Mouse (Mus musculus) B cell, adult 62 days (primary cell): ENCODE measurements around the gene Haus8. TPM values are rescaled to one million over a fixed set of nuclear protein-coding genes. Genes with fewer than 3 reads are reported as not detected.

ENCODE experiments used
- total RNA-seq: library from RNA; stranded (reverse); gene quantifications from 4 replicates; pipeline ENCODE4 v1.2.4, GENCODE M21; 2023

The Haus8 gene
- total RNA-seq, result 20.3 to 26.3 TPM (median 22.7 TPM) in 4 replicates

DNA sequence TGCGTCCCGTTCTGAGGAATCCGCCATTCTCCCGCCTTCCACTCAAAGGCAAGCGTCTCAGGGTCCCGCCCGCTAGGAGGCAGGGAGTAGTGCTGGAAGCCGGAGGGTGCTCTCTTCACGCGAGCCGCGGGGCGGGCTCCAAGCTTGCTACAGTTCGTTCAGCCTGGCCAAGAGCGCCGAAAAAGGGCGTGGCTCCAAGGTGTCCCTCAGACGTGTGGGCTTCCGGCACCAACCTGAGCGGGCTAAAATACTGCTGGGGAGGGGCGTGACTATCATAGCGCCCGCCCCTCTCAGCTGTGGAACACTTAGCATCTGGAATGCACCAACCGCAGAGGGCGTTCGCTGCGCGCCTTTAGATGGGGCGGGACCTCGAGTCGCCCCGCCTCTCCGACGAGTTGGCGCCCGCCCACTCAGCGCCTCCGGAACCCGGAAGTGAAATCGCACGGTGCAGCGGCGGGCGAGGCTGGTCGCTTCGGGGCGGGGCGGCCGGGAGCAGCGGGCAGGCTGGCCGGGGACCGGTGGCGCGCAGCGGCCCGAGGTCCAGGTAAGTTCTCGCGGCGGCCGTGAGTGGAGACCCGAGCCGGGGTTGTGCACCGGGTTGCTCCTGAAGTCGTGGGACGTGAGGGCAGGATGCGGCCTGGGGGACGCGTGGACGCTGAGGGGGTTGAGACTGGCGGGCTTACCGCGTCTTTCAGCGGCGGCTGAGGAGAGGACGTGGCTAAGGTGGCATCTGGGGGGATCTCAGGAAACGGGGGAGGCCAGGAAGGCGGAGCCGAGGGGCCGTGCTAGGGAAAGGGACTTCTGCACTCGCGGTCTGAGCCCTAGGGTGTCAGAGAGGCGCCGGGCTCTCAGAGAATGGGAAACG is at the start of gene Haus8, which contains the start of gene Myo9b:
Haus8 (minus strand) TSS at position 649 of the 865 bp plus-strand sequence.
Myo9b (plus strand) TSS at position 429 of the 865 bp plus-strand sequence.

Other genes with a start within 250 kb of the Haus8 start
- 101 to 110 TPM (median 107 TPM) in 4 replicates for gene Myo9b, start 220 bp downstream of the Haus8 start, total RNA-seq
- 279 to 295 TPM (median 290 TPM) in 4 replicates for gene Use1, start 93.9 kb upstream of the Haus8 start, total RNA-seq
- 16.4 to 24.5 TPM (median 23.0 TPM) in 4 replicates for gene Ocel1, start 98.4 kb upstream of the Haus8 start, total RNA-seq
- gene Nr2f6, start 109.0 kb upstream of the Haus8 start, total RNA-seq, result 12.5 to 15.7 TPM (median 13.8 TPM) in 4 replicates
- gene Ushbp1, start 122.9 kb upstream of the Haus8 start, total RNA-seq, result not detected in 4 replicates
- 86.1 to 104 TPM (median 93.2 TPM) in 4 replicates for gene Babam1, start 123.9 kb upstream of the Haus8 start, total RNA-seq
- gene Ankle1, start 133.1 kb upstream of the Haus8 start, total RNA-seq, result 0.39 to 1.6 TPM (median 0.60 TPM) in 4 replicates
- gene Abhd8, start 190.7 kb upstream of the Haus8 start, total RNA-seq, result 12.0 to 14.3 TPM (median 12.5 TPM) in 4 replicates
- gene Mrpl34, start 192.0 kb upstream of the Haus8 start, total RNA-seq, result 28.3 to 38.5 TPM (median 35.1 TPM) in 4 replicates
- gene Dda1, start 196.3 kb upstream of the Haus8 start, total RNA-seq, result 100 to 118 TPM (median 108 TPM) in 4 replicates
- 11.7 to 13.0 TPM (median 12.1 TPM) in 4 replicates for gene Ano8, start 213.0 kb upstream of the Haus8 start, total RNA-seq
- gene Gtpbp3, start 215.2 kb upstream of the Haus8 start, total RNA-seq, result 14.6 to 19.6 TPM (median 17.3 TPM) in 4 replicates
- 0.49 TPM in 1 of 4 replicates, not detected in the others for gene Plvap, start 238.8 kb upstream of the Haus8 start, total RNA-seq